Mouse (Mus musculus) neural tube, embryonic 10.5 days (tissue): ENCODE results near the gene Rhox4c.
"Not testable (repeated sequence)": the region's sequence is repeated elsewhere in the genome, so short reads cannot be mapped to it uniquely, and the experiment has no call there.

Experiments used
- DNase-seq: peaks from one replicate; pipeline ENCODE4 v3.0.0-alpha.2; 2017; ENCODE audit warnings: low spot score; ENCODE audit errors: extremely low spot score

Rhox4c gene

DNA sequence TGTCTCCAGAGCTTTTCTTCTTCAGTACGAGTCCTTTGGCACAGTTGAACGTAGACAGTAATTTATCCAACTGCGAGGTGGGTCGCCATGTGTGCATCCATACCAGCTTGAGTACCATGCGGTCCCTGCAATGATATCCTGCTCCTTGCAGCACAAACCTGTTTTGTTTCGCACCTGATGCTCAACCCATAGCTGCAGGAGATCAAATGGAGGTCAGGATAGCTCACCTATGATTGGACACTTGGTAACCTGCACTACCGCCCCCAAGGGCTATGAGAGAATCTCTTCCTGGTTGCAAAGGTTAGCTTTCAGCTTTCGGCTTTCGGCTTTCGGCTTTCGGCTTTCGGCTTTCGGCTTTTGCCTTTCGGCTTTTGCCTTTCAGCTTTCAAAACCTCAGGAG, at the start of gene Rhox4c:
TSS of gene Rhox4c (plus strand) at position 301 of the 400 bp plus-strand sequence.
- DNase-seq: not testable (repeated sequence)

DNA sequence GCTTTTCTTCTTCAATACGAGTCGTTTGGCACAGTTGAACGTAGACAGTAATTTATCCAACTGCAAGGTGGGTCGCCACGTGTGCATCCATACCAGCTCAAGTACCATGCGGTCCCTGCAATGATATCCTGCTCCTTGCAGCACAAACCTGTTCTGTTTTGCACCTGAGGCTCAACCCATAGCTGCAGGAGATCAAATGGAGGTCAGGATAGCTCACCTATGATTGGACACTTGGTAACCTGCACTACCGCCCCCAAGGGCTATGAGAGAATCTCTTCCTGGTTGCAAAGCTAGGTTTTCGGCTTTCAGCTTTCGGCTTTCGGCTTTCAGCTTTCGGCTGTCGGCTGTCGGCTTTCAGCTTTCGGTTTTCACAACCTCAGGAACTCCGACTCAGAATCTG, 47.9 kb upstream of the Rhox4c start, which contains the start of gene Rhox4b:
TSS of gene Rhox4b (plus strand) at position 301 of the 400 bp plus-strand sequence.
- not testable (repeated sequence) for DNase-seq

- not testable (repeated sequence) for DNase-seq
Measured at GRCm38 (mm10) chrX:37453380-37453779, 26.8 kb upstream of the Rhox4c start, which contains the start of gene Rhox2c. Rhox2c (plus strand) TSS chrX:37453680.

- DNase-seq: not testable (repeated sequence)
Measured at GRCm38 (mm10) chrX:37458285-37458684, 21.9 kb upstream of the Rhox4c start, which contains the start of gene Rhox3c. Rhox3c (plus strand) TSS chrX:37458585.

DNA sequence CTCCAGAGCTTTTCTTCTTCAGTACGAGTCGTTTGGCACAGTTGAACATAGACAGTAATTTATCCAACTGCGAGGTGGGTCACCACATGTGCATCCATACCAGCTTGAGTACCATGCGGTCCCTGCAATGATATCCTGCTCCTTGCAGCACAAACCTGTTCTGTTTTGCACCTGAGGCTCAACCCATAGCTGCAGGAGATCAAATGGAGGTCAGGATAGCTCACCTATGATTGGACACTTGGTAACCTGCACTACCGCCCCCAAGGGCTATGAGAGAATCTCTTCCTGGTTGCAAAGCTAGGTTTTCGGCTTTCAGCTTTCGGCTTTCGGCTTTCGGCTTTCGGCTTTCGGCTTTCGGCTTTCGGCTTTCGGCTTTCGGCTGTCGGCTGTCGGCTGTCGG, 33.9 kb downstream of the Rhox4c start, which contains the start of gene Rhox4d:
TSS of gene Rhox4d (plus strand) at position 301 of the 400 bp plus-strand sequence.
- not testable (repeated sequence) for DNase-seq

DNA sequence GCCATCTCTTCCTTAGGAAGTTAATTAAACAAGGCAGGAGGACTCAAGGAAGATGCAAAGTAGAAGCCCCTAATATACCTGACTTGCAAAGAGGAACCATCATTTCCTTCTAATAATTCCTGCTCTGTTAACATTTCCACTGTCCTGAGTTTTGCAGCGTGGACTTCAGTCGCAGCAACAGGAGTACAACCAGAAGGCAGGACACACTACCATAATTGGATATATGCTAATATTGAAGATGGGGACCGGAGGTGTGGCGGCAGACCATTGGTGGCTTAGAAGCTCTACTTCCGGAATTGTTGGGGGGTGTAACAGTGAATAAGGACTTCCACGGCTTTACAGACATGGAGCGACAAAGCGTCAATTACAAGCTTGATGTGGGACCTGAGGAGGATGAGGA, 50.0 kb downstream of the Rhox4c start, which contains the start of gene Rhox2e:
TSS of gene Rhox2e (plus strand) at position 301 of the 400 bp plus-strand sequence.
- not testable (repeated sequence) for DNase-seq
